Mouse (Mus musculus) forebrain, embryonic 12.5 days (tissue): Measurements from ENCODE around the gene Hmox2. TPM values are rescaled to one million over a fixed set of nuclear protein-coding genes. Genes with fewer than 3 reads are reported as not detected.
A peak's percentile ranks its signal among the peaks of the same experiment; 100 is the strongest.

Experiments
- ATAC-seq: fragments of 200-750 bp; cut with Nextera tagmentation; 2 replicates; pipeline ENCODE4 v1.8.0; 2017; ENCODE audit warnings: moderate TSS enrichment; ENCODE audit not compliant: low FRiP score
- H3K27ac ChIP-seq: fragments of 300-500 bp; sonication (generic); 2 replicates; pipeline ENCODE4 v1.5.1; 2016; ENCODE audit warnings: mild to moderate bottlenecking
- H3K27me3 ChIP-seq: fragments of 300-500 bp; sonication (generic); 2 replicates; pipeline ENCODE4 v1.6.1; 2016; ENCODE audit warnings: mild to moderate bottlenecking
- H3K36me3 ChIP-seq: fragments of 300-500 bp; sonication (generic); replicated peaks from 2 replicates; pipeline ENCODE4 v1.6.1; 2016; ENCODE audit warnings: mild to moderate bottlenecking
- H3K4me1 ChIP-seq: fragments of 300-500 bp; sonication (generic); 2 replicates; pipeline ENCODE4 v1.6.1; 2016
- H3K4me2 ChIP-seq: fragments of 300-500 bp; sonication (generic); 2 replicates; pipeline ENCODE4 v1.6.1; 2016; ENCODE audit warnings: mild to moderate bottlenecking, moderate library complexity
- H3K4me3 ChIP-seq: fragments of 300-500 bp; sonication (generic); replicated peaks from 2 replicates; pipeline ENCODE4 v1.5.1; 2016; ENCODE audit warnings: mild to moderate bottlenecking
- H3K9ac ChIP-seq: fragments of 300-500 bp; sonication (generic); 2 replicates; pipeline ENCODE4 v1.6.1; 2016; ENCODE audit warnings: mild to moderate bottlenecking
- H3K9me3 ChIP-seq: fragments of 300-500 bp; sonication (generic); 2 replicates; pipeline ENCODE4 v1.6.1; 2016
- WGBS: fragments of 180-500 bp; shearing (Covaris S2); methylation state at CpG from one replicate; pipeline ENCODE4 v1.1.7; 2016; 5-methylcytosine and 5-hydroxymethylcytosine counted together
- polyA plus RNA-seq: library from polyadenylated mRNA; unstranded; fragments of >200 nt; fragmentation: Nextera tagmentation; extraction: Ambion mirVana; gene quantifications from 2 replicates; pipeline ENCODE4 v1.2.1, GENCODE M21; 2016

Hmox2 gene
- polyA plus RNA-seq, 1 experiment from 2014 or later, result 70.7 TPM

DNA sequence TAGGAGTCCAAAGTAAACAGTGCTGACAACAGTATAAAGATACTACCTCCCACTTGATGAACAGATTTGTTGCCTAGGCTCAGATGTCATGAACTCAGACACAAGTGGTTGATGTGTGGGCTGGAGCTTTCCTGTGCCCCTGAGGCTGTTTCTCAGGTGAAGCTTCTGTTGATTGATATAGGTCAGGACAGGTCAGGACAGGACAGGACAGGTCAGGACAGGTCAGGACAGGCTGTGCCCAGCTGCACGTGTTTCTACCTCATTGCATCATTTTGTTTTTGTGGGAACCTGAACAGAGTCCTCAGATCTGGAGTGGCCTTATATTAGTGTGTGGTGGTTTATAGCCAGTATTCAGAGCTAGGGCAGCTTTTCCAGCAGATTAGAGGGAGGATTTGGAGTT lies 23.5 kb upstream of the Hmox2 start:
- H3K4me1 ChIP-seq, result no peaks in the 10 kb centered on the region
- H3K27me3 ChIP-seq, result no peaks in the 10 kb centered on the region
- ATAC-seq, result no peak
- H3K4me2 ChIP-seq, result no peak overlapping the region
- H3K36me3 ChIP-seq, result peaks cover 89% of the 10 kb centered on the region
- 75% methylated on average over 1 of the region's 1 CpGs for WGBS
- no peaks in the 10 kb centered on the region for H3K9me3 ChIP-seq
- no peak overlapping the region for H3K27ac ChIP-seq
- no peak overlapping the region for H3K4me3 ChIP-seq
- H3K9ac ChIP-seq, result no peak overlapping the region

DNA sequence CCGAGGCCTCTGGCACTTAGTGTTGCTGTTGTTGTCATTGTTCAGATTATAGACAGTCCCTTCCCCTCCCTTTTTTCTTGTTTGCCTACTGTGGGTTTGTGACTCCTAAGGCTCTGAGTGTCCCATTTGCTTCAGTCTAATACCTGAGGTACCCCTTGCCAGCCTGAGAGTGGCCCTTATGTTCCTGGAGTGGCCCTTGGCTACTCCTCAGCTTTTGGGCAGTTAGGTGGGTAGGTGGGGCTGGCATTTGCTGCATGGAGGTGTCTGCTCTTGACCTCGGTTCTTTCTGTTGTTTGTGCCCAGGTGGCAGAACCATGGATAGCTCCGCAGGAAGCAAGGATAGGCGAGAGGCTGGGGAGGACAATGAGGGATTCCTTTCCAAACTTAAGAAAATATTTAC lies 20.6 kb upstream of the Hmox2 start:
- Histone ChIP-seq H3K36me3 (peaks cover 92% of the 10 kb centered on the region), H3K27ac (no peak overlapping the region), H3K4me1 (no peaks in the 10 kb centered on the region), H3K9me3 (no peaks in the 10 kb centered on the region), H3K9ac (no peak overlapping the region), H3K4me3 (no peak overlapping the region), H3K4me2 (no peak overlapping the region), H3K27me3 (no peaks in the 10 kb centered on the region)
- WGBS, result 77% methylated on average over 4 of the region's 4 CpGs
- no peak for ATAC-seq

DNA sequence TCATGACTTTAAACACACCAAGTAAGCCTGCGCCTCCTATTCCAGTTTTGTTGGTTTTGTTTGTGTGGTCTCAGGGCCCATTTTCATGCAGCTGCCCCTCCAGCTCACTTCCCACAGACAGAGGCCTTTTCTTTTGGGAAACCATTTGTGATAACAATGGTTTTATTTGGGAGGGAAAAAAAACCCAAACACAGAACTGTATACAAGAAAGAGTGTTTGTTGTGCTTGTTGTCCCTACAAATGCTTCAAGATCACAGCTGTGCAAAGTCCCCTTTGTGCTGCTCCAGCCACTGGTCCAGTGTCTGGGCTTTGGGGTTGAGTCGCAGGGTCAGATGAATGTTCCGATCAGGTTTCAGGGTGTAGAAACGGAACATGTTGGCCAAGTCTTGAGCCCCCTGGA lies 15.0 kb upstream of the Hmox2 start:
- H3K4me2 ChIP-seq, result no peak overlapping the region
- WGBS, result 93% methylated on average over 4 of the region's 4 CpGs
- no peaks in the 10 kb centered on the region for H3K9me3 ChIP-seq
- no peak overlapping the region for H3K4me3 ChIP-seq
- H3K9ac ChIP-seq, result no peak overlapping the region
- no peak overlapping the region for H3K27ac ChIP-seq
- no peaks in the 10 kb centered on the region for H3K4me1 ChIP-seq
- no peak for ATAC-seq
- no peaks in the 10 kb centered on the region for H3K27me3 ChIP-seq
- peaks cover 98% of the 10 kb centered on the region for H3K36me3 ChIP-seq

DNA sequence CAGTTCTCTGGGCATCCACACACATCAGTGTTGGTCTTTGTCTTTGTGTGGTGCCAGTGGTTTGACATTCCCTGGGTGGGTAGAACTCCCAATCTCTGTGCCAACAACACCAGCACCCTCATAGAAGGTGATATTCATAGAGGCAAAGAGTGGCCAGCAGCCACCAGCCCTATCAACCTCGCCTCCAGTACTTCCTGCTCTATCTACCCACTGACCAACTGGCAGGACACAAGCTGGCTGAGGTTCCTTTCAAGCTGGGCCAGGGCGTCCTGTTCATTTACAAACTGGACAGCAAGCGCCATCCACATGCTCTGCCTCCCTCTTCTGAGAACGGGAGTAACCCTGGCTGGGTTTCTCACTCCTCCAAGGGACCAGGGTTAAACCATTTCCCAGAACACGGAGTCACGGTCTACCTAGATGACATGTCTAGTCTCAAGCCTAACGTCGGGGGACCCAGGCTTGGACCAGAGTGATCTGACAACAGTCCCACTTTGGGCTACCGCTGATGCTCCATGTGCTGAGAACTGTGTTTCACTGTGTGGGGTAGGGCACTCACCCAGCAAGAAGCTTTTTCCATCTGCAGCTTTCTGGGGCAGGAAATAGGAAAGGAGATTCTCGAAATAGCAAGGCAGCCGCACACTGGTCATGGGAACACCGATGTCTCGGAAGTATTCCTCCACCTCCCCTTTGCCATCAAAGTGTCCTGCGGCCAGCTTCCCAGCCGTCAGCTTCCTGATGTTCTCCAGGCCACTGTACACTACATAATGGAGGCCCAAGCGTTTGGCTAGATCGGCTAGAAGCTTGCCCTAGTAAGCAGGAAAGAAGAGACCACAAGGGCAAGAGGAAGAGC lies 12.1 kb upstream of the Hmox2 start:
- Histone ChIP-seq H3K9me3 (no peaks in the 10 kb centered on the region), H3K9ac (no peak overlapping the region), H3K4me3 (no peak overlapping the region), H3K4me2 (no peak overlapping the region), H3K27ac (no peak overlapping the region), H3K36me3 (peaks cover 73% of the 10 kb centered on the region), H3K27me3 (no peaks in the 10 kb centered on the region), H3K4me1 (peaks cover 7% of the 10 kb centered on the region)
- ATAC-seq, result no peak
- 92% methylated on average over 17 of the region's 17 CpGs for WGBS

DNA sequence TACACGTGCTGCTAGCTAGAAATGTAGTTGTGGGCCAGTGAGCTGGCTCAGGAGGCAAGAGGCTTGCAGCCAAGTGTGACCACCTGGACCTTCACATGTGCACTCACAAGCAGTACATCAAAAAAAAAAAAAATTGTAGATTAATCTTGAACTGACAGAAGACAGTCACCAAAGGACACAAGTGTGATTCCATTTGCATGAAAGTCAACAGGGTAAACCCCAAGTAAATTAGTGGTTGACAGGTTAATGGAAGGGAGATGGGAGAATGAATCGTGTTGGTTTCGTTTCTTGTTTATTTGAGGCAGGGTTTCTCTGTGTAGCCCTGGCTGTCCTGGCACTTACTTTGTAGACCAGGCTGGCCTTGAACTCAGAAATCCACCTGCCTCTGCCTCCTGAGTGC lies 8.3 kb upstream of the Hmox2 start:
- Histone ChIP-seq H3K9me3 (no peaks in the 10 kb centered on the region), H3K9ac (peak overlapping the region; percentile 76), H3K4me1 (peaks cover 10% of the 10 kb centered on the region), H3K27me3 (no peaks in the 10 kb centered on the region), H3K4me2 (peak overlapping the region; percentile 64), H3K4me3 (peak overlapping the region; percentile 68), H3K27ac (no peak overlapping the region), H3K36me3 (peaks cover 36% of the 10 kb centered on the region)
- no peak for ATAC-seq
- WGBS, result 66% methylated on average over 3 of the region's 3 CpGs

DNA sequence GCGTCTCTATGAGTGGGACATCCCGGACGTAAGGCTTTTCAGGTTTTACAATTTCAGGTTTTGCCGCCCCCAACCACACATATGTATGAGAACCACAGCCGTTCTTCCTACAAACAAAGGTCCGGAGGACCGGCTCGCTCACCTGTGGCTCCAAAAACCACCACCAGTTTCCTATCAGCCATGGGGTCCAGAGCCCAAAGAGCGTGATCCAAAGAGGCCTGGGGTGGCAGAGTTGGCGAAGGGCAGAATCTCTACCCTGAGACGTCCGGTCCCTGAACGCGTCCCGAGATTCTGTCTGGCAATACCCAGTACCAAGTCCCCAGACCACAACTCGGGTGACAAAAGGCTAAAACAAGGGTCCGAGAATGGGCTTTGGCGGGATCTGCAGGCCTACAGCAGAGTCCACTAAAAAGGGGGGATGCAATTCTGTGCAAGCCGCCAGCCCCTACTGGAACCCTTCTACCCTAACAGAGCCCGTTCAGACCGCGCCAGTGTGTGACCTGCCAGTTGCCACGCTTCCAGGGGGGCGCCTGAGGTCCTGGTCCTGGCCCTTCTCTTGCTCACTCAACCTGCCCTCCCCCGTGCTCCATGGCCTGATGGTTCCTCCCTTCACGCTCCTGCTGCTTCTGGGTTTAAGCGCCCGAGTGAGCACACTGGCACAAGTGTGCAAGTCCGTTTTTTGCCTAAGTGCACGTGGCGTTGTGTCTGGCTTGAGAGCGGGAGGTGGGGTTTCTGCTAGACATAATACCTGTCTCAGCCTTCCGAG lies 7.2 kb upstream of the Hmox2 start, which contains the start of gene Nmral1:
Nmral1 (minus strand) TSS at position 604 of the 766 bp plus-strand sequence.
- Histone ChIP-seq H3K9ac (peak within 1 kb of the TSS; percentile 76), H3K36me3 (peaks cover 25% of the 10 kb centered on the region), H3K4me3 (peak within 1 kb of the TSS; percentile 68), H3K27ac (peak within 1 kb of the TSS; percentile 84), H3K4me2 (peak within 1 kb of the TSS; percentile 64), H3K27me3 (no peaks in the 10 kb centered on the region), H3K4me1 (peaks cover 10% of the 10 kb centered on the region), H3K9me3 (no peaks in the 10 kb centered on the region)
- peak; percentile 93 for ATAC-seq
- WGBS, result 13% methylated on average over 33 of the region's 33 CpGs

DNA sequence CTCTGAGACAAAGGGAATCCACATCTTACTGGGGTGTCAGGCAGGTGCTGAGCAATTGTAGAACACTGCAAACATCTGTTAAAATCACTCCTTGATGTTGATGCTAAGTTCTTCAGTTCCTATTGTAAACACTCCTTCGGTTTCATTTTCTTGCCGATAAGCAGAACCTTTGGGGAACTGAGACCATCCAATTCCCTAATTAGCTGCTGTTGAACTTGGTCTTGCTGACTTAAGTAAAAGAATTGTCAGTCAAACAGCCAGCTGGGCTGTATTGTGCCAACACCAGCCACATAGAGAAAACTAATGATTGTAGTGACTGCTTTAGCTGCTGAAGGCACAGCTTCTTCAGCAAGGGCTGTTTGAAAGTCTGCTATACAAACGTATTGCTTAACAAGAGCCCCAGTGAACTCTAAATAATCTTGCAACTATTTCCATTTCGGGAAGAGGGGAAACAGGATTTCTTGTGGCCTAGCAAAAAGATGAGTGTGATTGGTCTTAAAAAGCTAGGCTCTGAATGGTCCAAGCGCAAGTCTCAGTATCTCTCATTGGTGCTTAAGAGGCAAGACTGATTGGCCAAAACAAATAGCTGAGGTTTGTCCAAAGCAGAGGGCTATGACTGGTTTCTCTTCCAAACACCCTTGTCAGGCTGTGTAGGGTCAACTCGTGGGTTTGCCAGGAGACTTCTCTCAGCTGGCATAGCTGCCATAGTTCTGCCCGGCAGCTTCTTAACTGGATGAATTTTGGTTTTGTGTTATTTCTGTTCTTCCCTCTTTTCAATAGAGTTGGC lies 3.8 kb upstream of the Hmox2 start:
- no peak overlapping the region for H3K4me3 ChIP-seq
- peaks cover 5% of the 10 kb centered on the region; the same call in 1 of the 2 replicates for H3K27me3 ChIP-seq
- H3K9me3 ChIP-seq, result no peaks in the 10 kb centered on the region
- no peak for ATAC-seq
- peaks cover 22% of the 10 kb centered on the region for H3K4me1 ChIP-seq
- H3K27ac ChIP-seq, result no peak overlapping the region
- H3K9ac ChIP-seq, result no peak overlapping the region
- 73% methylated on average over 7 of the region's 7 CpGs for WGBS
- no peaks in the 10 kb centered on the region for H3K36me3 ChIP-seq
- H3K4me2 ChIP-seq, result no peak overlapping the region

DNA sequence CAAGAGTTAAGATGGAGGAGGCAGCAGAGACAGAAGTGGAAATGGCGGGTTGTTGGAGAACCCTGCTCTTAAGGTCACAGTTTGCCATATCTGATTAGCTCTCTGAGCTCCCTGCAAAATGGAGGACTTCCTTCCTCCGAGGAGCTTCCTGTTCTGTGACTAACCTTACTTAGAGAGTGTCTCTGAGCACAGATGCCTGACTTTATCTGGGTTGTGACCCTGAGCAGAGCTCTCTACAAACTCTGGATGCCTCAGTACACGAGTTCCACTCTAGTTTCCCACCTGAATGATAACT lies 3.3 kb upstream of the Hmox2 start:
- Histone ChIP-seq H3K27ac (no peak overlapping the region), H3K9me3 (no peaks in the 10 kb centered on the region), H3K36me3 (no peaks in the 10 kb centered on the region), H3K27me3 (peaks cover 5% of the 10 kb centered on the region; the same call in 1 of the 2 replicates), H3K4me3 (no peak overlapping the region), H3K9ac (no peak overlapping the region), H3K4me2 (no peak overlapping the region), H3K4me1 (peaks cover 17% of the 10 kb centered on the region)
- ATAC-seq, result no peak
- 76% methylated on average over 3 of the region's 3 CpGs for WGBS

DNA sequence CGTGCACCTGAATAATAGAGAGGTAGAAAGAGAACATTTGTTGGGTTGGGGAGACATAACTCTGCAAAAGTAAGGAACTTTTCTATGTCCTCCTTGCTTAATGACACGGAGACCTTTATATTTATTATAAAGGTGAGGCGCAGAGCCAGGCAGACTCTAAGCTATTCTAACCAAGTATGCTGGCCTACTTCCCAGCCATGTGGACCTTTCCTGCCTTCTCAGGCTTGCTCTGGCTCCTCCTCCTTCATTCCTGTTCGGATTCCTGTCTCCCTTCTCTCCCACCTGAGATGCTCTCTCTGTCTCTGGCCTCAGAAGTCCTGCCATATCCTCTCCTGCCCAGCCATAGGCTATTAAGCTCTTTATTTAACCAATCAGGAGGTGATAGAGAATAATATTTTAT lies 895 bp upstream of the Hmox2 start:
- no peak overlapping the region for H3K4me3 ChIP-seq
- WGBS, result 79% methylated on average over 4 of the region's 4 CpGs

DNA sequence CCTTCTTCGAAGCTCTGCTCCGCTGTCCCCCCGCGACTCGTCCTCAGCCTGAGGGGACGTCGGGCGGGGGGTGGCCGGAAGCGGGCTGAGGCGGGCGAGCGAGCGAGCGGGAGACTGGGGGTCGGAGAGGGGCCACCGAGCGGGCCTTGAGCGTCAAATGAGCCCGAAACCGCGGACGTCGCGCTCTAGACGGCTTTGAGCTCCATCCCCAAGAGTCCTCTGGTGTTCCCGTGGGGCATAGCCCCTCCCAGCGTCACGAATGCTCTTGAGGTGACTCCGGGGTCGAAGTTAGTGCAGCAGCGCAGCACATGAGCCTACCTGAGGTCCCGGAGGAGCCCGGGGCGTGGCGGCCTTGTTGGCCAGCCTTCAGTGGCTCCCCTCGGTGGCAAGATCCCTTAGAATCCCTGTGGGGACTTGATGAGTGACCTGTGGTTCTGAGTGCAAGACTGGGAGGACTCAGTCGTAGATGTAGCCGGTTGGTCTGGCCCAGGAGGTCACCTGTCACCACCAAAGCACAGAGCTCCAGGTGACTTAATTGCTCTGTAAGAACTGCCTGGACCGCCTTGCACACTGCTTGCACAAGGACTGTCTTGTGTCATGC lies 467 bp downstream of the Hmox2 start:
- under 1% methylated on average over 40 of the region's 40 CpGs for WGBS

More for the DNA sequence above, 895 bp upstream of the Hmox2 start:
- Histone ChIP-seq H3K27ac (no peak overlapping the region), H3K36me3 (no peaks in the 10 kb centered on the region), H3K9ac (no peak overlapping the region), H3K4me1 (peaks cover 12% of the 10 kb centered on the region), H3K9me3 (no peaks in the 10 kb centered on the region), H3K27me3 (peaks cover 5% of the 10 kb centered on the region; the same call in 1 of the 2 replicates), H3K4me2 (no peak overlapping the region)
- ATAC-seq, result no peak

DNA sequence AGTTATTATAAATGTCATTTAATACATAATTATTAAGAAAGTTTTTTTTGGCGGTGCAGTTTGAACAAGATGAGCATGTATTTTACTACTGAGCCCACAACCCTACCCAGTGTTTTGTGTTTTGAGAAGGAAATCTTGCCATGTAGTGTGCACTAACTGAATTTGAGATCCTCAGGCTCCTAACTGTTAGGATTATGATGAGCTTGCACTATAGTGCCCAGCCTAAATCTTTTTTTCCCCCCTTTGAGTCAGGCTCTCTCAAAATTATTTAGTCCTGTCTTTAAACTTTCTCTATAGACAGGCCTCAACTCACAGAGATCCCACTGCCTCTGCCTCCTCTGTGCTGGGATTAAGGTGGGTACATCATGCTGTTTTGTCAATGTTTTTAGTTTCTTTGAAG lies 1.4 kb downstream of the Hmox2 start:
- Histone ChIP-seq H3K4me1 (peaks cover 12% of the 10 kb centered on the region), H3K27me3 (peaks cover 5% of the 10 kb centered on the region; the same call in 1 of the 2 replicates), H3K36me3 (no peaks in the 10 kb centered on the region), H3K9ac (no peak overlapping the region), H3K4me3 (no peak overlapping the region), H3K4me2 (peak overlapping the region; percentile 92), H3K27ac (no peak overlapping the region), H3K9me3 (no peaks in the 10 kb centered on the region)
- 92% methylated on average over 1 of the region's 1 CpGs for WGBS
- ATAC-seq, result no peak

More for the DNA sequence above, 467 bp downstream of the Hmox2 start:
- H3K27ac ChIP-seq, result peak overlapping the region; percentile 76
- peaks cover 12% of the 10 kb centered on the region for H3K4me1 ChIP-seq
- peaks cover 5% of the 10 kb centered on the region; the same call in 1 of the 2 replicates for H3K27me3 ChIP-seq
- no peaks in the 10 kb centered on the region for H3K9me3 ChIP-seq
- ATAC-seq, result peak; percentile 65
- H3K4me3 ChIP-seq, result peak overlapping the region; percentile 85
- peak overlapping the region; percentile 85 for H3K9ac ChIP-seq
- peak overlapping the region; percentile 92 for H3K4me2 ChIP-seq
- H3K36me3 ChIP-seq, result no peaks in the 10 kb centered on the region

DNA sequence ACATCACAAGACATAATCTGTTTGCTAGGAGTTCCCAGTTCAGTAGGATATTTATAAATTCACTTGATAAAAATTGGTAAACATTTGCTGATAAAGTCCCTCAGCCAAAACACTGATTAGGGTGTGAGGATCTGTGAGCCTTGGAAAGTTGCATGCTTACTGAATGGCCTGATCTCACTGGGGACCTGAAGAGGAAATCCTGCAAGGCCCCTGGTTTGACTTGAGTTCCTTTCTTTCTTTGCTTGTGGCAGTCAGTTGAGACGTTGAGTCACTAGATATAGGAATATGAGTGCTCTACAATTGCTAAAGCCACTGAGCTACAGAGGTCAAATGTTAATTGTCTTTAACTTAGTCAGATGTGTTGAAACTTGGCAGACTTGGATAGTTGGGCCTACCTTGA lies 1.8 kb downstream of the Hmox2 start:
- H3K4me1 ChIP-seq, result peaks cover 12% of the 10 kb centered on the region
- ATAC-seq, result no peak
- H3K36me3 ChIP-seq, result no peaks in the 10 kb centered on the region
- no peak overlapping the region for H3K27ac ChIP-seq
- H3K4me2 ChIP-seq, result no peak overlapping the region
- peaks cover 5% of the 10 kb centered on the region; the same call in 1 of the 2 replicates for H3K27me3 ChIP-seq
- no peaks in the 10 kb centered on the region for H3K9me3 ChIP-seq
- H3K4me3 ChIP-seq, result no peak overlapping the region
- 76% methylated on average over 1 of the region's 1 CpGs for WGBS
- H3K9ac ChIP-seq, result no peak overlapping the region
